Mouse (Mus musculus) c-Kit-positive CD71-positive TER-119-positive erythroid progenitor cells, embryonic 14.5 days (primary cell): Measurements from ENCODE around the gene Nudt5.
"Not testable (repeated sequence)": the region's sequence is repeated elsewhere in the genome, so short reads cannot be mapped to it uniquely, and the experiment has no call there.

Experiments
- DNase-seq: peaks from one replicate; pipeline ENCODE4 v3.0.0-alpha.2; 2013; ENCODE audit warnings: low spot score

The Nudt5 gene

DNA sequence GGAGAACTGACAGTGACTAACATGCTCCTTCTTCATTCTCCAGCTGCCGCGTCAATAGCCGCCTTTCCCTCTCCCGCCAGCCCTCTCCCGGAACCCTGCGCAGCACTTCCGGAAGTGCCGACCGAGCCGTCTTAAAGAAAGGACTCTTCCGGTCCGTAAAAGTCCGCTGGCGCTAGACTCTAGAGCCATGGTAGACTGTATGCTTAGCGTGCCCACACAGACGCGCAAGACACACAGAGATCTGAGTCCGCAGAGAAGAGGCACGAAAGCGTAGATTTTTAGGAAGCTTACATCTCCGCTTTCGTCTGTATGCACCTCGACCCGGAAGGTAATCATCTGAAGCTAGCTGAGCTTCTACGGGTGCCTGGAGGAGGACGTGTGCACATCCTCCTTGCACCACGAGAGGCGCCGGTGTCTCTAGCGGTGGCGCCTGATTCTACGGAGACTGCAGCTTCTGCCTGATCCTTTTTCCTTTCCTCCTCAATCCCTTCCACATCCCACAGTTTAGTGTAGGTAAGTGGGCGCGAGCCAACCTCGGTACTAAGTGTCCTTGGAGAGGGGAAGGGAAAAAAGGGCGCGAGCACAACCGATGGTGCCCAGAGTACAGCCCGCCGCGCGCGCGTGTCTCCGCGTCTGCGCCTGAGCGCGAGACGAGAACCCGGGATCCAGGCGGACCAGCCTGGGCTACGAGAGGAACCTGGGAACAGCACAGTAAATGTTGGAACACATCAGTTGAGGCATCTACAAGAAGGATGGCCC, at the start of gene Nudt5, which contains the start of gene Cdc123:
Gene Nudt5 (plus strand): TSS at position 147 of the 759 bp plus-strand sequence.
Gene Cdc123 (minus strand): TSS at position 292 of the 759 bp plus-strand sequence.
- peak; percentile 89 for DNase-seq

DNA sequence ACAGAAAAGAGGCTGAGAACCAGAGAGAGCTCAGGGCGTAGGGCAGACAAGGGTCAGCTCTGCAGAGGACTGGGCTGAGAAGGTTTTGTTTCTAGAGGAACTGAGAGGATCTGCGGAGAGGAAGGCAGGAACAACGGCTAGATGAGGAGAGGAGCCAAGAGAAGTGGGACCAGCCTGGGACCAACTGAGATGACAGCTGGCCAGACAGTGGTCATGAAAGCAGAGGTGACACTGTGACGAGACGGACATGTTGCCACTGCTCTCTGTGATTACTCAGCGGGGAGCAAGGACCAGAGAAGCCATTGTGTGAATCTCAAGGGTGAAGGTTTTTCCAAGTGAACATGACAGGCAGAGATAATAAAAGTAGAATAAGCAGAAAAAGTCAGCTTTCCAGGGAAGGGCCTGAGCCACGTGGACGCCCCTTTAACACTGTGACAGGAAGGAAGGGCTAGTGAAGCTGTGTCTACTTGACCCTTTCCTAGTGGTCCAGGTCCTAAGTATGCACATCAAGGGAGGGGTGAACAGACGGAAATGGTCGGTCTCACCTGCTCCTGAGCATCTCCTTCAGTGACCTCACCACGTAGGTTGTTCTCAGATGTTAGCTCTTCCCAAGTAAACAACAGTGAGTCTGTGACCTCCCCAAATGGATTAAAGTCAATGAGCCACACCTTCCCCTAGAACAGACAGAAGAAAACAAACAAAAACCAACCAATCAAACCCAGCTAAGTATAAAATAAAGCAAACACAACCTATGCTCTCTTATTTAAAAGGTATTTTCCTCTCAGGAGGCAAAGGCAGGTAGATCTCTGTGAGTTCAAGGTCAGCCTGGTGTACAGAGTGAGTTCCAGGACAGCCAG, 46.8 kb upstream of the Nudt5 start:
- no peak for DNase-seq

DNA sequence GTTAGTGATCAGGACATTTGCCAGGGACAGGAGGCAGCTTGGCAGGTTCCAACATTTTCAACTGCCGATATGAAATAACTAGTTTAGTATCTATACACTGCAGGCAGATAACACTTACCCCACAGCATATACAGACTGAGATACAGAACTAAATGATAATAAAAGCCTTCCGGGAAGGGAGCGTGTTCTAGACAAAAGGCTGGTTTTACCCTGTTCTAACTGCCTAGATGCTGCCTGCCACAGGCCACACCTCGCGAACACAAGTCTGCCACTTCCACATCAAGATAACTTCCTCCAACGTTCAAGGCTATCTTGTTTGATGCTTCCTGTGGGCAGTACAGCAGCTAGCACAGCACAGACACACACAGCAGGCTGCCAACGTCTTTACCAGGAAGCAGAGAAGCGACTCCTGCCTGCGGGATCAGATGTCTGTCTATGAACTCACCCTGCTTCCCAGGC, 43.6 kb upstream of the Nudt5 start:
- DNase-seq: peak; percentile 17

DNA sequence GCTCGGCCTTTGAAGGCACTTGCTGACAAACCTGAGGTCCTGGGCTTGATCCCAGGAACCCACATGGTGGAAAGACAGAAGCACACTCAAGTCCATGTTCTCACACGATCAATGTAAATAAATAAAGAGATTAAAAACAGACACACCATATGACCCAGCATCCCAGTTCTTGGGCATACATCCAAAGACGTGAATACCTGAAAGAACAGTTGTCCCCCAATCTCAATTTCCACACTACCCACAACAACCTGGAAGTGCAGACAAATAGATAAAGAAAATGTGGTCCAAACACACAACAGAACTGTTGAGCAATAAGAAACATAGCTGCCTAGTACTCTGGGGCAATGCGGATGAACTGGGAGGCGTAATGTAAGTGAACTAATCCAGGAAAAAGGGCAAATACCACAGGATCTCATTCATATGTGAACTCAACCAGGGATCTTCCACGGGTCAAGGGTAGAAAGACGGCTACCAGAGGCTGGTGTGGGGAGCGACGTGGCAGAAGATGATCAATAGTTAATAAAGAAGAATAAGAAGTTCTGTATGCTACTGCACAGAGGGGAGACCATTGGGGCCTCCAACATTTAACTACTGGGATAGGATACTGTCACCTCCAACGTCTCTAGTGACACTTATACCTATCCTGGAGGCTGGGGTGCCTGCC, 42.8 kb upstream of the Nudt5 start:
- no peak for DNase-seq

DNA sequence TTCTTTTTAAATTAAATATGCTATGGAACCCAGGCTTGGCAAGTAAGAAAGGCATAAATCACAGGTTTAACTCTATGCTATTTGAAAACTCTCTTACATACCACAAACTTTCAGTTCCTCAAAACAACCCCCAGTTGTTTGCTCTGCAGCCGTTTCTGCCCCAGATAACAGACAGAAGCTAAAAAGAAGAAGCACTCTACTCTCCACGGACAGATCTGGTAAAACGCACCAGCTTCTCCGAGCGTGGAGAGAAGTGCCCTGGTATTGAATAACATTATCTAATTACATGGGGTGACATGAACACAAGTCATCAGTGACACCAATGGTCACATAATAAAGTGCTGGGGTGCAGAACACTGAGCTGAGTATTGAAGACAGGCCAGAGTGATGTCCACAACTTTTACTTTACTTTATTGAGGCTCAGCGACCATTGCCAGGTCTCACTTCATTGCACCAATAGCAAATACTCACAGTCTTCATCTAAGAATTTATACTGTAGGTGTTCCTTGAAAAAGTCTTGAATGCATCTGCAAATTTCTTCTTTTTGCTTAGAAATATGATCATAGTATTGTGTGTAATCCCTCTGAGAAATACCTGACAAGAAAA, 40.3 kb upstream of the Nudt5 start:
- DNase-seq: no peak

DNA sequence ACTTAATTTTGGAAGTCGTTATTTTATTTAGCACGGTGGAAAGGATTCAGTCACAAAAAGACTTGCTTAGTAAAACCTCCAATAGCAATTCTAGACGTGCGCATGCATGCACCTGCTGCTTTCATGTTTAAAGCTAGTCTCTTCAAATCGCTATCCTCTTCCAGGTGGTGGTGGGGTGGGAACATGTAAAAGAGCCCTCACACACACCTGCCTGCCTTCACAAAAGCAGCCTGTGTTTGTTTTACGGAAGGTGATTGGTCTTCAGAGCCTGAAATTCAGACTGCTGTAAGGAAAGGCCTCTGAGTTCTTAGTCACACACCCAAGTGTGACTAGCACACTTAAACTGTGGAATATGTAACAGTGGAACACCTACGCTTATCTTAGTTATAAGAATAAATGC, 39.6 kb upstream of the Nudt5 start:
- no peak for DNase-seq

DNA sequence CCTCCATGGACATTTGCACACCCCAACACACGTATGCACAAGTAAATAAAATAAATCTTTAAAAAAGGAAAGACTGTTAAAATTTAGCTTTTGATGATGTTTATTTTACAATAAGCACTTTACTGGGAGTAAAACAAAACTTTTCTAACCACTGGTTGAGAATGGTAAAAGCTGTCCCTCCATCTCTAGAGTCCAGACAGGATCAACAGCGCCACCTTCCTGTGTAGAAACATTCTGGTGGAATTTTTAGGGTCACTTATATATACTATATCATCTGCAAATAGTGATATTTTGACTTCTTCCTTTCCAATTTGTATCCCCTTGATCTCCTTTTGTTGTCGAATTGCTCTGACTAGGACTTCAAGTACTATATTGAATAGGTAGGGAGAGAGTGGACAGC, 38.6 kb upstream of the Nudt5 start:
- not testable (repeated sequence) for DNase-seq

DNA sequence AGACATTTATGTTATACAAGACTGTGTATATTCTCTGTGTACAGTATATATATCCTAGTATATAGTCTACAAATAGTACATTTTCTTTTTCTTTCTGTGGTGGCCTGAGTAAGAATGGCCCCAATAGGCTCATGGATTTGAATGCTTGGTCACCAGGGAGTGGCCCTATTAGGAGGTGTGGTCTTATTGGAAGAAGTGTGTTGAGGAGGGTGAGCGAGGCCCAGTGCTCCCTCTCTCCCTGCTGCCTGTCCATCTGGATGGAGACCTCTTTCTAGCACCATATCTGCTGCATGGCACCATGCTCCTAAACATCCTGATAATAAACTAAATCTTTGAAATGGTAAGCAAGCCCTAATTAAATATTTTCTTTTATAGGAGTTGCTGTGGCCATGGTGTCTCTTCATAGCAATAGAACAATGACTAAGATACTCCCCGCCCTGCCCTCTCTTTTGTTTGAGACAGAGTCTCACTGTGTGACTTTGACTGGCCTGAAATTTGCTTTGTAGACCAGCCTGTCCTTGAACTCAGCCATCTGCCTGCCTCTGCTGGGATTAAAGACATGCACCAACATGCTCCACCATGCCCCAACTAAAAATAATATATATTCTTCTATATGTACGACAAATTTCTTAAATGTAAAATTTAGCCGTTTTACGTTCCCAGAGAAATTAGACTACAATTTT, 34.6 kb upstream of the Nudt5 start:
- DNase-seq: no peak

DNA sequence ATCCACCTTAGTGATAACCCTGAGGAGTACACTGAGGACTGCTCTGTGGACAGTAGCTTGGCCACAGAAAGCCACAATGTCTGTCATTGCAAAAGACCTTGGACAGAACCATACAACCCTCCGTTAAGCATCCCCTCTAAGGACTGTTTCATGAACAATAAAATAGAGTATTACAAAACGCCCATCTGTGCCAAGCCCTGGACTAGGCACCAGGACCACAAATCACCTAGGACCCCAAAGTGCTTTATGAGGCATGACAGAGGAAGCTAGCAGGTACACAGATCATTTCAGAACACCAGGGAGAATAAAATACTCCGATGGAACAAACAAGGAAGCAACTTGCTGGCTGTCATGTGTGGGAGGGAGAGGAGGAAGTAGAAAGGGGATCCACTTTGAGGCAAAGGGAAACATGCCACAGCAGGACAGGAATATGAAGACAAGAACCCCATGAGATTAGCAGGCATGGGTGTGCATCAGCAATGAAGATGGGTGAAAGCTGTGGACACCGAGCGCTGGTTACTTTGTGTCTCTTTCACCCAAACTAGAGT, 33.5 kb upstream of the Nudt5 start:
- no peak for DNase-seq

DNA sequence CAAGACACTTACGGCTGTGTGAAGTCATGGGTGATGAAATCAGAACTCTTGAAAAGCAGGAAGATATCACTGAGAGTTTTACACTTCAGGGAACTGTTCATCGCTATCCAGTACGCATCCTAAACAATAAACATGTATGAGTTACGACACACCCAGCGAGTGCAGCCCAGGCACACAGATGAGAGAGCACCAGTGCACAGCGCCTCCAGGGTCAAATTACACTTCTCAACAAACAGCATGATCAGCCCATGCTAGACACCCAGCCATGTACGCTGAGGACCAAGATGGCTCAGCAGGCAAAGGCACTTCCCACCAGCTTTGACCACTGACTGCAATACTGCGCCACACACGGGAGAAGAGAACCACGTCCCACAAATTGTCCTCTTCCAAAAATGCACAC, 23.6 kb upstream of the Nudt5 start:
- no peak for DNase-seq

DNA sequence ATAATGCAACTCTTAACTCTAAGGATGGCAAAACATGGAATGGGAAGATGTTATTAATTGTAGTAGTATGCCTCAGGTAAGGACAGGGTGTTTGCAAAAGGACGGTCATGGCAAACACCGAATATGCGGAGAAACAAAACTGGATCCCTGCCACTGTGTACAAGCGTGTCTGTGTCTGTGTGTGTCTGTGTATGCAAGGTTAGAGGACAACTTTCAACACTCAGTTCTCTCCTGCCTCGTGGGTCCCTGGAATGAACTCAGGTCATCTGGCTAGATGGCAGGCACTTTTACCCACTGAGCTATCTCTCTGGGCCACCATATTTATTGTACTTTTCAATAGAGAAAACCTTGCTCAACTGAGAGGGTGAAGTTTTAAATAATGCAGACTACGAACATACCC, 22.4 kb upstream of the Nudt5 start:
- no peak for DNase-seq

DNA sequence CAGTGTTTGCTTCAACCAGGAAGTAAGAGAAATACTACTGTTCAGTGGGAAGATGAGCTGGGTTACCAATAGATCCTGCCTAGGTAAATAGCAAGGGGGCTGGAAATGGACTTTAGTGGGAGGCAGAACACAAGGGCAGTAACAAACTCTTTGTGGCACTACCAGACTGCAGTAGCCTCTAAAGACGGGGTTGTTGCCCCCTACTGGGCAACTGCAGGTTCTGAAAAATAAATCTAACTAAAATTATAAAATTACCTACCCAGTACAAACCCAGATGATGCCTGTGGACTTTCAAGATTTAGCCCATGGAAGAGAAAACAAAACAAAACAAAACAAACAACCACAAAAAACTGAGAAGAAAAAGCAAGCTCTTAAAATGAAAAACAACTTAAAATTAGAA, 20.6 kb upstream of the Nudt5 start:
- no peak for DNase-seq

DNA sequence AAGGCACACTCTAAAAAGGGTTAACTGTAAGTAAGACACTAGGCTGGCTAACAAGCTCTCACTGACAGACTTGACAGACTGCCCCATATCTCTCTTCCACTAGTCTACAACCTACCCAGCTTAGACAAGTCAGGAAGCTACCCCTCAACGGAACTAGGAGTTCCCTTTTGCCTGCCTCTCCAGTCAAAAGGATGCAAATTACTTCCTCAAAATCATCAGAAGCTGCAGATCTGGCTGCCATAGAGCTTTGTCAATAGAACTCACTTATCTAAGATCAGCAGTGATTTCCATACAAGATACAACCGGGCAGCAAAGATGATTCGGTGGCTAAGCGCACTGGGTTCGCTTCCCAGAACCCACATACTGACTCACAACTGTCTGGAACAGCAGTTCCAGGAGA, 20.1 kb upstream of the Nudt5 start:
- no peak for DNase-seq

DNA sequence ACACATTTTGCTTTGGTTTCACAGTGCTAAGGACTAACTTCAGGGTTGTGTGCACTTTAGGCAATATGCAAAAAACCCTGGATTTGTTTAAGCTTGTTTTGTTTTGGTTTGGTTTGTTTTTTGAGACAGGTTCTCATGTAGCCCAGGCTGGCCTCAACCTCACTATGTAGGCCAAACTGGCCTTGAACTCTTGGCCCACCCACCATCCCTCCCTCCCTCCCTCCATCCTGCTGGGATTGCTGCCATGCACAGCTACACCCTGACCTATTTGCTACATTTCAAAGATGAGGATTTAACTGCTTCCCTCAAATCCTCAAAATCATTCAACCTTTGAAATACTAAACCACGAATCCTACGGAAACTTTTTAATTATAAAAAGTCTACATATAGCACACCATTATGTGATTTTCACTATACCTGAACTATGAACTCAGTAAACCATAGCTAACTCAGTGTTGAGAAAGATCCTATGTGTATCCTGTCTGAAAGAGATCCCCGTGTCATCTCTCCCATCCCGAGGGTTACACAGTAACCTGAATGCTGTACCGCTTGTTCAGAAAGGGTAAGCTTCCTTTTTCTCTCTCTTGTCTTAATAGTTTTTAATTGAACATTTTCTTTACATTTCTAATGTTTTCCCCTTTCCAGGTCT, 19.4 kb upstream of the Nudt5 start:
- no peak for DNase-seq

DNA sequence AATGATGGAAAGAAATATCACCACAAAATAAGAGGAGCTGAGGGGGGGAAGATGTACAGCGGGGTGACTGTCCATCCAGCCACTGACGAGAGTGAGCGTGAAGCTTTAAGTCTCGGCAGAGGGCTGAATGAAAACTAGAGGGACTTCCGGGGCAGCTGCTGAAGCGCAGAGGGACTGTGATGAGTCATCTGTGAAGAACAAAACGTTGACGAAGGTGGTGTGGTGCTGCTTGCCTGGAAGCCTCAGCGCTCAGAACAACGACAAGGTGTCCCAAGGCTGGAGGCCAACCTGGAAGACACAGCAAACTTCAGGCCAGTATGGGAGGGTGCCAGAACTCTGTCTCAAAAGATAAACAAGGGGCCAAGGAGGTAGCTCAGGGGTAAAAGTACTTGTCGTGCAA, 4.0 kb upstream of the Nudt5 start:
- no peak for DNase-seq

DNA sequence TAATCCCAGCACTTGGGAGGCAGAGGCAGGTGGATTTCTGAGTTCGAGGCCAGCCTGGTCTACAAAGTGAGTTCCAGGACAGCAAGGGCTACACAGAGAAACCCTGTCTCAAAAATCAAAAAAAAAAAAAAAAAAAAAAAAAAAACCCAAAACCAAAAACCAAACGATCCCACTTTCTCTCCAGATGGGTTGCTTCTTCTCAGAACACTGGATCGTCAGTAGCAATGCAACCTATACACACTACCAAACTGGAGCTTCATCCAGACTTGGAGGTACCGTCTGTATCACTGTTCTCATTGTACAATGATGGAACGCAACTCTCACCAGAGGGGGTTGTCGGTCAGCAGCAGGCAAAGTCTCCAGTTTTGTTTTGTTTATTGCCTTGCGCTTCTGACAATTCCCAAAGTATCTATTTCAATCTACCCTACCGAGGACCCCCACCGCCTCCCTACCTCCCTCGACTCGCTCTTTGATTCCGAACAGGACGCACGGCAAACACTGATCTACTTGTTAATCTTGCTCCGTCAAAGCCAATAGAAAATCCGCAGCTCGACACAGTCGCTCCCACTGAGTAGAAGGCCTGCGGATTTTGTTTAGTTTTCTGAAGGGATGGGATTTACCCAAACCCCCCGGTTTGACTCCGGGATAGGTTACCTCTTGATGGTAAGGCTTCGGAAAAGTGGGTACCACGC, 492 bp upstream of the Nudt5 start:
- DNase-seq: no peak

DNA sequence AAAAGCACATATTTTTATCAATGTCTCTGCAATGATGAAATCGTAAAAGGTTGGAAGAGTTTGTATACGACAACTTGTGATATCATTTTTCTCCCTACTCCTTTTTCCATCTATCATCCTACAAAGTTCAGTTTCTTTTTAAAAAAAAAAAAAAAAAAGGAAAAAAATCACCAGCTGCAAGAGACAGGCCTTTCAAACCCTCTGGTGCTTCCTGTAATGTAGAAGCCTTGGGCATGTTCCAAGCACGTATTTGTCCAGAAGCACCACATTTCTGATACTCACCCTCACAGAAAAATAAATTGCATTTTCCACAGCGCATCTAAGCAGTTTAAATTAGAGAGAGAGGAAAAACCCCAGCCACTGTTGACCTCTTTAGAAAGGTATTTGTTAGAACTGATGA, 1.0 kb downstream of the Nudt5 start:
- peak; percentile 7 for DNase-seq

DNA sequence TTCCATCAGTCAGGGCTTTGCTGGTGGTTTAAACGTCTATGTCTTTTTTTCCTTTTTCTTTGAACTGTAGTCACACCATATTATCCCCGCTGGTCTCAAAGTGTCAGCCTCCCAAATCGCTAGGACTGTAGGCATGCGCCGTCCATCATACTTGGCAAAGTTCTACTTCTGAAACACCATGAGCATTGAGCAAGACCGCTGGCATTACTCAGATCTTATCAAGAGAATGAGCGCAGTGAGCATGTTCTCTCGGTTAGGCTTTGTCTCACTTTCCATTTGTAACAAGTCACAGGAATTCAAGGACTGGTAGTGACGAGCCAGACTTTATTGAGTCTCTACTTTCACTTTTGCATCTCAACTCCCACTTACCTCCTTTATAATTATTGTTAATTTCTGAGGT, 6.3 kb downstream of the Nudt5 start:
- no peak for DNase-seq

DNA sequence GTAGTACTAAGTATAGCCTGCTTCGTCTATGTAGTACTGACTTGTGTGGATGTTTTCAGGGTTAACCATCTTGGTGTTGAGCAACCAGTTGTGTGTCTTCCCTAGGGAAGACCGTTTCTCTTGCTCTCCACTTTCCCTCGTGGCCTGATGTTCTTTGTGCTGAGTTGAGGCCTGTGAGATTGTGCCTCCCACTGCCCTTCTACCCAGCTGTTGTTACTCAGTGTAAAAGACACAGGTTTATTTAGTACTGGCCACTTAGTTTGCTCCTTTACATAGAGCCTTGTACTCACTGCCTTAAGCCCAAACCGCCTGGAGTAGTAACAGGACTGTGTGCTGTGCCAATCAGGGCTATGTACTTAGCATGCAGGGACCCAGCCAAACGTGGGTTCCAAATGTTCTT, 7.0 kb downstream of the Nudt5 start:
- DNase-seq: no peak

DNA sequence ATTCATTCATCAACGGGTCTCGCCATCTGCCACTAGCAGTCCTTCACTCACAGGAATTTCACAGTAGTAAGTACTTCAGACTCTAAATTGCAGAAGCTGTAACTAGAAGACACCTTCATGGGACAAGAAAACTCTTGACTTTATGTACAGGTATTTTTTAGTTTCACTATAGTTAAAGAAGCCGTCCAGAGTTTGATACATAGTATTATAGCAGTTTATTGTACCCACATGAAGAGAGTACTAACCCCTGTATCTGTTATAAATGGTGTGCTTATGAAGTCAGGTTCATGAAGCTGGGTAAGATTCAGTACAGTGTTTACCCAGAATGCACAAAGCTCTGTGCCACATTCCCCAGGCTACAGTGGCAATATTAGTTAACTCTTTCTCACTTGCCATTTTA, 18.0 kb downstream of the Nudt5 start, which contains the start of gene Gm13199:
Gene Gm13199 (minus strand): TSS at position 101 of the 400 bp plus-strand sequence.
- DNase-seq: no peak
